Mouse (Mus musculus) G1E (cell line): ENCODE results near the gene Fbxo42.

Experiments
- CTCF ChIP-seq: IDR thresholded peaks from 2 replicates; pipeline ENCODE4 v1.5.1; 2012; ENCODE audit warnings: low read depth, low read length, inconsistent platforms, mixed read lengths
- TAL1 ChIP-seq: conservative IDR thresholded peaks from 2 replicates; pipeline ENCODE4 v1.6.1; 2012; ENCODE audit warnings: low read depth, low read length, inconsistent platforms, mixed read lengths

DNA sequence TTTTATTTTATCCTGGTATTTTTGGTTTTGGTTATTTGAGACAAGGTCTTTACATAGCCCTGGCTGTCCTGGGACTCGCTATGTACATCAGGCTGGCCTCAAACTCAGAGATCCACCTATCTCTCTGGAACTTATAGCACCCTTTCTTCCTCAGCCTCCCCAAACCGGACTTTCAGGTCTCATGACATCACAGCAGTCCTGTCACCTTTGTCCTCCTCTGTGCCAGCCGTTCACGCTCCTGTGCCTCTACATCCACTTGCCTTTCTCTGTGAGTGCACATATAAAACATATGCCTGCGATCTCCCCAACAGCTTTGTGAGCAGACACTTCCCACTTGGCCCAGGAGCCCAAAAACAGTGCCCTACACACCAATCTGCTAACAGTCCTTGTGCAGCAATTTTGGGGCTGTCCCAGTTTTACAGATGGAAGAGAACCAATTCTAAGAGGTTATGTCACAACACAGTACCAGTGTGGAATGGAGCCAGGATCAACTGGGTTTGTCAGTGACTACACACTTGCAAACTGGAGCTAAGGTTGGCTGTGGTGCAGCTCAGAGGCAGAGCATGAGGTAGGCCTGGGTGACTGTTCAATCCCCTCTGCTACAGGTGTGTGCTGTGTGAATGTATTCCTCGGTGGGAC lies 16.9 kb upstream of the Fbxo42 start:
- TF ChIP-seq CTCF (no peak), TAL1 (no peak)
